Mouse (Mus musculus) adrenal gland, postnatal 36 days (tissue): ENCODE results near the gene Gm7971. TPM values are rescaled to one million over a fixed set of nuclear protein-coding genes. Genes with fewer than 3 reads are reported as not detected.
"Not testable (repeated sequence)": the region's sequence is repeated elsewhere in the genome, so short reads cannot be mapped to it uniquely, and the experiment has no call there.

ENCODE experiments used
- DNase-seq, 2 experiments: peaks; one replicate each; pipeline ENCODE4 v3.0.0; 2021; ENCODE audit warnings: mixed read lengths in 1 of 2
- long read RNA-seq, 2 experiments: library from polyadenylated mRNA; stranded (forward); transcript quantifications; one replicate each; pipeline ENCODE4 v2.0.0; 2021; ENCODE audit warnings: borderline sequencing depth in 2 of 2
- total RNA-seq, 2 experiments: library from RNA; stranded (reverse); gene quantifications; 2 replicates each; pipeline ENCODE4 v1.2.3; 2021

The Gm7971 gene
- total RNA-seq: not detected
- long read RNA-seq, experiment 1: 0 reads
- long read RNA-seq, experiment 2: 0 reads

- not testable (repeated sequence) for DNase-seq
Observed at GRCm38 (mm10) chr5:95594775-95595174, at the start of gene Gm7971. TSS of gene Gm7971 (minus strand) at chr5:95594875.

Other genes with a start within 250 kb of the Gm7971 start
- gene D5Ertd577e, start 138.1 kb downstream of the Gm7971 start, total RNA-seq: not detected
- not detected for gene Gm3286, start 84.1 kb downstream of the Gm7971 start, total RNA-seq
- not detected for gene Gm7978, start 141.3 kb upstream of the Gm7971 start, total RNA-seq
- gene Gm7982, start 147.1 kb upstream of the Gm7971 start, total RNA-seq: not detected
- not detected for gene E330014E10Rik, start 181.1 kb upstream of the Gm7971 start, total RNA-seq